Mouse (Mus musculus) G1E (cell line): ENCODE data around the gene Kalrn. TPM values are rescaled to one million over a fixed set of nuclear protein-coding genes. Genes with fewer than 3 reads are reported as not detected.

ENCODE experiments used
- ATAC-seq: 2 replicates; pipeline ENCODE4 v1.8.0; 2016; ENCODE audit warnings: mild to moderate bottlenecking; ENCODE audit not compliant: insufficient number of reproducible peaks, poor library complexity, low FRiP score, severe bottlenecking; ENCODE audit errors: extremely low read depth
- DNase-seq: peaks from one replicate; pipeline ENCODE4 v3.0.0; 2012; ENCODE audit warnings: low spot score
- H3K27me3 ChIP-seq: 2 replicates; pipeline ENCODE4 v1.6.1; 2012; ENCODE audit warnings: mild to moderate bottlenecking, low read length, inconsistent platforms; ENCODE audit not compliant: insufficient read depth
- H3K36me3 ChIP-seq: replicated peaks from 2 replicates; pipeline ENCODE3; 2012; ENCODE audit warnings: mild to moderate bottlenecking, inconsistent platforms
- H3K4me1 ChIP-seq: 2 replicates; pipeline ENCODE4 v1.6.1; 2012; ENCODE audit warnings: low read depth, low read length, inconsistent platforms, mixed read lengths; ENCODE audit not compliant: insufficient read depth
- H3K4me3 ChIP-seq: 2 replicates; pipeline ENCODE4 v1.5.1; 2012; ENCODE audit warnings: low read depth, mild to moderate bottlenecking, inconsistent platforms, low read length, moderate library complexity, mixed read lengths
- H3K9me3 ChIP-seq: replicated peaks from 2 replicates; pipeline ENCODE4 v1.6.1; 2012; ENCODE audit warnings: inconsistent platforms
- CTCF ChIP-seq: IDR thresholded peaks from 2 replicates; pipeline ENCODE4 v1.5.1; 2012; ENCODE audit warnings: low read depth, low read length, inconsistent platforms, mixed read lengths
- GATA1 ChIP-seq: IDR thresholded peaks from 2 replicates; pipeline ENCODE4 v1.6.1; 2012; ENCODE audit warnings: borderline replicate concordance, low read length, inconsistent platforms, mixed read lengths
- GATA2 ChIP-seq: IDR thresholded peaks from 2 replicates; pipeline ENCODE4 v1.6.1; 2012; ENCODE audit warnings: low read depth, low read length, inconsistent platforms, borderline replicate concordance
- POLR2AphosphoS5 ChIP-seq: IDR thresholded peaks from 2 replicates; pipeline ENCODE4 v1.6.1; 2012; ENCODE audit warnings: low read depth, low read length, inconsistent platforms; ENCODE audit not compliant: insufficient replicate concordance
- TAL1 ChIP-seq: conservative IDR thresholded peaks from 2 replicates; pipeline ENCODE4 v1.6.1; 2012; ENCODE audit warnings: low read depth, low read length, inconsistent platforms, mixed read lengths
- polyA plus RNA-seq: library from polyadenylated mRNA; stranded (reverse); fragments of >175 nt; gene quantifications from 2 replicates; pipeline ENCODE4 v1.2.3, GENCODE M21; 2012
- total RNA-seq, 2 experiments: library from RNA; stranded (forward) in 1 of 2; stranded (reverse) in 1 of 2; fragments of 200-1000 nt in 1 of 2; fragments of >200 nt in 1 of 2; fragmentation: Nextera tagmentation in 1 of 2; gene quantifications; 2 replicates each; pipeline ENCODE4 v1.2.3; 2014 to 2017

Gene Kalrn
- total and polyA plus RNA-seq, 3 experiments = 0.88 to 2.8 (median 1.8) TPM

DNA sequence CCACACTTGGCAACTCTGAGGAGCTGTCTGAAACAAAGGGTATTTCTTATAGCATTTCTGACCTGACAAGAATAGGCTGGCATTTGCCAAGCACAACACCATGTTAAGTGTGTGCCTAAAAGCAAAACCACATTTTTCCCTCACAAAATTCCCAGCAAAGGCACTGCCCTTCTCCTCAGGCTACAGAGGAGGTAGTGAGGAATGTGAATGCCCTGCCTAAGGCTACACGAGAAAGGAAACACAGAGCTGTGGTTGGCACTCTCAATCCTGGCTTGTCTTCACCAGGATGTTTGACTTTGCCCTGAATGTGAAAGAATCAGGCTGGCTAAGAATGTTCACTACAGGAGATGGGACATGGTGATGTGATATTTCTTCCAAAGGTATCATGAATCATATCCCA is 249.8 kb downstream of the Kalrn start:
- H3K36me3 ChIP-seq = no peaks in the 10 kb centered on the region
- DNase-seq = no peak
- no peaks in the 10 kb centered on the region; the same call in 1 of the 2 replicates for H3K4me1 ChIP-seq
- no peak overlapping the region for H3K4me3 ChIP-seq
- H3K9me3 ChIP-seq = no peaks in the 10 kb centered on the region
- H3K27me3 ChIP-seq = peaks cover 8% of the 10 kb centered on the region; the same call in 1 of the 2 replicates
- ATAC-seq = no peak
- TF ChIP-seq GATA1 (no peak), CTCF (no peak), POLR2AphosphoS5 (no peak), GATA2 (no peak), TAL1 (no peak)

DNA sequence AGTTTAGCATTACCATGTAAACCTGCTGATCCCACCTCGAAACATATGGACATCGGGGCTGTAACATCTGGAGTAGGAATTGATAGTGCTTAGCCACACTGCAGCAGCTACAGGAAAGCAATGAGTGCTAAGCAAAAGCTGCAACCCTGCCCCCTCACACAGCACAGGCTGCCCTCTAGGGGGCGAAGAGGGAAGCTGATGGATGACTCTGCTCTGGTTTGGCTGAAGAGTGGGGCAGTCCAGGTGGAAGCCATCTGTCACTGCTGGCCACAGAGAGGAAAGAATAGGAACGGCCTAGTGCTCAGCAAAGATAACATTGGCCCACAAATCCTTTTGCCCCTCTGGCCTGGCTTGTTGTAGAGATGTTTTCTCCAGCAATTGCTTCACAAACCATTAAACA is 250.8 kb downstream of the Kalrn start:
- Histone ChIP-seq H3K4me1 (no peaks in the 10 kb centered on the region; the same call in 1 of the 2 replicates), H3K9me3 (no peaks in the 10 kb centered on the region), H3K4me3 (no peak overlapping the region), H3K27me3 (peaks cover 6% of the 10 kb centered on the region; the same call in 1 of the 2 replicates), H3K36me3 (no peaks in the 10 kb centered on the region)
- TF ChIP-seq CTCF (no peak), GATA1 (no peak), POLR2AphosphoS5 (no peak), TAL1 (no peak), GATA2 (no peak)
- DNase-seq (no peak), ATAC-seq (no peak)

DNA sequence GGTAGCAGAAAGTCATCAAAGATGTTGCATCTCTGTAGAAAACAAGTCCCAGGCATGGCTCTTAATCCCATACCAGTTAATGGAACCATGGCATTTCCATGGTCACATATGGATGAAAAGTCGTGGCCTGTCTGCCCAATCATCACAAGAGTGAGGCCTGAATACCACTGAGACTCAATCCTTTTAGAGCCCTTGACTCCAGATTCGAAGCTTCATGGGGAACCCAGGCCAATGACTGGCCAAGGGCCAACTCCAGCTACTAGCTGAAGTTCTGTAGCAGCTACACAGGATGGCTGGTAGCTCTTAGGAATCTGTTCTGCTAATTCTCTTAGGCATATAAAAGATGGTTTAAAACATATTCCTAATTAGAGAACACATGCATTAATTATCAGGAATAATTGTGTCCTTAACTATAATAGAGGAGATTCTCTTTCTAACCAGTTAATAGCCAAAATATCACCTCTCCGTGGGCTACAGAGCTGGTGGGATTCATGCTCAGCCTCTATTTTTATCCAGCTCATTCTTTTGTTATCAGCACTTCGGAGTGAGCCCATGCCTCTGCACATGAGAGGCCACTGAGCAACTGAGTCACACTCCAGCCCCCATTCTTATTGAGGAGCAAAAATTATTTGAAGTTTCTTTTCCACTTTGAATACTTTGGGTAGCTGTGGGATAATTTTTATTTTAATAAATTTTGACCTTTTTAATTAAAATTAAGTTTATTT is 252.1 kb downstream of the Kalrn start:
- no peaks in the 10 kb centered on the region for H3K9me3 ChIP-seq
- H3K4me1 ChIP-seq = no peaks in the 10 kb centered on the region; the same call in 1 of the 2 replicates
- DNase-seq = no peak
- H3K36me3 ChIP-seq = no peaks in the 10 kb centered on the region
- H3K4me3 ChIP-seq = no peak overlapping the region
- TF ChIP-seq POLR2AphosphoS5 (no peak), TAL1 (no peak), GATA1 (no peak), GATA2 (no peak), CTCF (no peak)
- no peak for ATAC-seq
- peaks cover 6% of the 10 kb centered on the region; the same call in 1 of the 2 replicates for H3K27me3 ChIP-seq

DNA sequence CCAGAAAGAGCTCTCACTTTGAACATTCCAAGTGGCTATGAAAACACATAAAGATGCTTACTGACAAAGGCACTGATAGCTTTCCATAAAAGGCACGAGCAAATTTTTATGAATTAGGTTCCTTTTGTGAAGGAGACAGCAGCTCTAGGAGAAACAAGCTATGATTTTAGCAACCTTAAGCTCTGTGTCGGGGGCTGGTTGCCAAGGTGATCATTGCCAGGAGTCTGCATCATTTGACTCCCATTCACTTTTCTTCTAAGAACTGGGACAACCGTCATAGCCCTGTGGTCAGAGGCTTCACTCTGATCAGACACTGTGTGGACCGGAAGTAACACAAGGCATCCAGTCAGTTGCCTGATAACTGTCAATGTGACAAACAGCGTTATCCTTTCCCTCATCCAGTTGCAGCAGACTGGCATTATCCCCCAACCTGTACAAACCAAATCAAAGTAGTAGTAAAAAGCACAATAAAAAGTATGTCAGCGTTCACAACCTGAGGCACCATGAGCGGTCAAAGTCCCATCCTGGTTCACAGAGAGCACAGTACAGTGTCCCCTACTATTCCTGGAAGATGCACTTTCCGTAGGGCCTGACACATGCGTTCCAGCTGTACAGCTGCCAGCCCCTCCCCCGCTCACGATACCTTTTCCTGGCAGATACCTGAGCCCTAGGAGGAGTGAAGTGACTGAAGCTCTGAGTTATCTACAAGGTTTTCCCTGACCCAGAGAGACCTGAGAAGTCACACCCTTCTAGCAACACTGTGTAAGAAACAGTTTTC is 253.1 kb downstream of the Kalrn start:
- no peaks in the 10 kb centered on the region for H3K9me3 ChIP-seq
- TF ChIP-seq CTCF = no peak
- no peak for TF ChIP-seq GATA1
- no peak for TF ChIP-seq POLR2AphosphoS5
- no peak for TF ChIP-seq TAL1
- TF ChIP-seq GATA2 = no peak
- DNase-seq (no peak), ATAC-seq (no peak)
- no peak overlapping the region for H3K4me3 ChIP-seq
- H3K27me3 ChIP-seq = peaks cover 6% of the 10 kb centered on the region; the same call in 1 of the 2 replicates
- no peaks in the 10 kb centered on the region for H3K36me3 ChIP-seq
- H3K4me1 ChIP-seq = no peaks in the 10 kb centered on the region; the same call in 1 of the 2 replicates

DNA sequence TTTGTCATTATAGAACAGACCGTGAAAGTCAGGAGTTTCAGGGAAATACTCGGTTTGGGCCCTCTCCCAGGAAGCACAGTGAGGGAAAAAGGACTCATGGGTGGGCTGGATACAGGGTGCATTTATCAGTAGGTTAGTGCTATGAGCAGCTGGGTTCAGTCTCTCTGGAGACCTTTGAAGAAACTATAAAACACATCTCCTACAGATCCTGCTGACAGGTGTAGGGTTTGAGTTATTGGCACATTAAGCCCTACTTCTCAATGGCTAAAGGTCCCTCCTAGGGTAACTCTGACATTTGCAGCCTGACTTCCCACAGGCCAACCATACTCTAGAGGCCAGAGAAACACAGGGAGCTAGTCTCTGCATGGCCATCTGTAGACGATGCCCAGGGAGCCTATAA is 256.2 kb downstream of the Kalrn start:
- Histone ChIP-seq H3K9me3 (no peaks in the 10 kb centered on the region), H3K27me3 (peaks cover 10% of the 10 kb centered on the region), H3K4me3 (no peak overlapping the region), H3K36me3 (no peaks in the 10 kb centered on the region), H3K4me1 (no peaks in the 10 kb centered on the region)
- no peak for DNase-seq
- no peak for ATAC-seq
- TF ChIP-seq CTCF = no peak
- no peak for TF ChIP-seq POLR2AphosphoS5
- no peak for TF ChIP-seq GATA1
- TF ChIP-seq GATA2 = no peak
- TF ChIP-seq TAL1 = no peak

DNA sequence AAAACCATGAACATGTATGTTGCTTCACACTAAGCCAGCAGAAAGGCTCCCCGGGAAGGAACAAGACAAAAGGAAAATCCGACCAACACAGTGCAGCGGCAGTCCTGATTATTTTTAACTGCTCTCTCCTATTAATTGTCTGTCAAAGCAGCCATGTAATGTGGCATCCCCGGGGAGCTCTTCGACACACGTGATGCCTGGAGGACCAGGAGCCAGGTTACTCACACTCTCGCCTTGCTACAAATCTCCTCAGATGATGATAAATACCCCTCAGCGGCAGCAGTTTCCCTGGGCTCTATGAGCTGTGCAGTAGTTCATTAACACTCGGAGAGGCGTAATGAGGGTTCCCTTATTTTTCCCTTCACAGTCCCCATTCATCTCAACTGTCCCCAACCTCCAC is 257.1 kb downstream of the Kalrn start:
- no peak for ATAC-seq
- no peaks in the 10 kb centered on the region for H3K4me1 ChIP-seq

More for the DNA sequence above, 257.1 kb downstream of the Kalrn start:
- Histone ChIP-seq H3K27me3 (peaks cover 10% of the 10 kb centered on the region), H3K4me3 (no peak overlapping the region), H3K9me3 (no peaks in the 10 kb centered on the region), H3K36me3 (no peaks in the 10 kb centered on the region)
- TF ChIP-seq GATA1 (no peak), TAL1 (no peak), GATA2 (no peak), CTCF (no peak), POLR2AphosphoS5 (no peak)
- no peak for DNase-seq
